Mouse (Mus musculus) stomach, postnatal 0 days (tissue): ENCODE measurements around the gene Taok3. TPM values are rescaled to one million over a fixed set of nuclear protein-coding genes. Genes with fewer than 3 reads are reported as not detected.

Experiments
- ATAC-seq: fragments of 200-750 bp; cut with Nextera tagmentation; 2 replicates; pipeline ENCODE4 v1.8.0; 2017; ENCODE audit not compliant: low FRiP score, low TSS enrichment
- DNase-seq: peaks from one replicate; pipeline ENCODE4 v3.0.0-alpha.2; 2016; ENCODE audit warnings: low spot score
- H3K27ac ChIP-seq: fragments of 300-500 bp; sonication (generic); replicated peaks from 2 replicates; pipeline ENCODE4 v1.5.1; 2014; ENCODE audit warnings: mild to moderate bottlenecking, control low read depth
- H3K27me3 ChIP-seq: fragments of 300-500 bp; sonication (generic); 2 replicates; pipeline ENCODE4 v1.6.1; 2014; ENCODE audit warnings: low read length; ENCODE audit not compliant: control insufficient read depth, insufficient read depth
- H3K36me3 ChIP-seq: fragments of 300-500 bp; sonication (generic); 2 replicates; pipeline ENCODE4 v1.6.1; 2014; ENCODE audit warnings: low read length, mixed read lengths; ENCODE audit not compliant: control insufficient read depth, insufficient read depth
- H3K4me1 ChIP-seq: fragments of 300-500 bp; sonication (generic); replicated peaks from 2 replicates; pipeline ENCODE4 v1.6.1; 2014; ENCODE audit warnings: antibody characterized with exemption; ENCODE audit not compliant: control insufficient read depth, insufficient read depth
- H3K4me2 ChIP-seq: fragments of 300-500 bp; sonication (generic); replicated peaks from 2 replicates; pipeline ENCODE4 v1.6.1; 2014; ENCODE audit warnings: low read depth, mild to moderate bottlenecking, control low read depth, moderate library complexity
- H3K4me3 ChIP-seq: fragments of 300-500 bp; sonication (generic); 2 replicates; pipeline ENCODE4 v1.5.1; 2014; ENCODE audit warnings: low read depth, low read length, control low read depth
- H3K9ac ChIP-seq: fragments of 300-500 bp; sonication (generic); 2 replicates; pipeline ENCODE4 v1.6.1; 2014; ENCODE audit warnings: mild to moderate bottlenecking, low read length, control low read depth, mixed read lengths
- H3K9me3 ChIP-seq: fragments of 300-500 bp; sonication (generic); 2 replicates; pipeline ENCODE4 v1.6.1; 2016; ENCODE audit warnings: low read length; ENCODE audit not compliant: control insufficient read depth
- CTCF ChIP-seq: IDR thresholded peaks from 2 replicates; pipeline ENCODE4 v1.5.1; 2016; ENCODE audit warnings: antibody characterized with exemption, low read depth, mild to moderate bottlenecking, moderate library complexity
- EP300 ChIP-seq: optimal IDR thresholded peaks from 2 replicates; pipeline ENCODE3; 2016; ENCODE audit warnings: antibody characterized with exemption
- WGBS: fragments of 180-500 bp; shearing (Covaris S2); extraction: QIAGEN DNeasy Blood & Tissue Kit; methylation state at CpG from one replicate; pipeline ENCODE4 v1.1.7; 2014; 5-methylcytosine and 5-hydroxymethylcytosine counted together
- polyA plus RNA-seq: library from polyadenylated mRNA; unstranded; fragments of >200 nt; fragmentation: Nextera tagmentation; extraction: Ambion mirVana; gene quantifications from 2 replicates; pipeline ENCODE4 v1.2.1, GENCODE M21; 2015

Gene Taok3
- polyA plus RNA-seq, 1 experiment from 2014 or later, result 24.2 TPM

GRCm38 (mm10) chr5:117159326-117159725 lies 39.4 kb downstream of the Taok3 start:
- Histone ChIP-seq H3K27me3 (no peaks in the 10 kb centered on the region), H3K4me2 (no peak overlapping the region), H3K4me3 (no peak overlapping the region), H3K4me1 (no peaks in the 10 kb centered on the region; the same call in 1 of the 2 replicates), H3K36me3 (no peaks in the 10 kb centered on the region), H3K27ac (peak overlapping the region; percentile 78), H3K9ac (no peak overlapping the region), H3K9me3 (no peaks in the 10 kb centered on the region)
- TF ChIP-seq CTCF, result no peak
- TF ChIP-seq EP300, result no peak
- no peak for ATAC-seq
- DNase-seq, result no peak
- 46% methylated on average over 8 of the region's 8 CpGs for WGBS

DNA sequence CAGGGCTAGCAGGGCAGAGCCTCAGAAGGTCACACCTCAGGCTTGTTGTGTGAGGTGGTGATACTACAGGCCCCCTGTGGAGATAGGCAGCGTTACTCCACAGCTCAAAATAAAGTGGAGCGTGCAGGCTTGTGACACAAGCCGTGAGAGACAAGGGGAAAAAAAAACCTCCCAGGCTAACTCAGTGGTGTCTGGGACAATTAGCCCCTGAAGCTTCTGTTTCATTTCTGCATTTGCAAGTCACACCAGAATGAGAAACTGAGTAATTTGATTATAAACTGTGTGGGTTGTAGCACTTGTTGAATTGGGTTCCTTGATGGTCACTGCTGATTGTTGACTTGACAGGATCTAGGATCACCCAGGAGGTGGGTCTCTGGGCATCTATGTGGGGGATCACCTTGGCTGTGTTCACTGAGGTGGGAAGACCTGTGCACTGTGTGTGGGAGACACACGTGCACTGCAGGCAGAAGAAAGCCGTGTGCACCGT lies 39.9 kb downstream of the Taok3 start:
- Histone ChIP-seq H3K4me2 (no peak overlapping the region), H3K27ac (peak overlapping the region; percentile 78), H3K4me3 (no peak overlapping the region), H3K36me3 (no peaks in the 10 kb centered on the region), H3K4me1 (no peaks in the 10 kb centered on the region; the same call in 1 of the 2 replicates), H3K27me3 (no peaks in the 10 kb centered on the region), H3K9ac (no peak overlapping the region), H3K9me3 (no peaks in the 10 kb centered on the region)
- DNase-seq, result no peak
- 53% methylated on average over 6 of the region's 6 CpGs for WGBS
- TF ChIP-seq CTCF, result no peak
- no peak for TF ChIP-seq EP300
- ATAC-seq, result no peak

DNA sequence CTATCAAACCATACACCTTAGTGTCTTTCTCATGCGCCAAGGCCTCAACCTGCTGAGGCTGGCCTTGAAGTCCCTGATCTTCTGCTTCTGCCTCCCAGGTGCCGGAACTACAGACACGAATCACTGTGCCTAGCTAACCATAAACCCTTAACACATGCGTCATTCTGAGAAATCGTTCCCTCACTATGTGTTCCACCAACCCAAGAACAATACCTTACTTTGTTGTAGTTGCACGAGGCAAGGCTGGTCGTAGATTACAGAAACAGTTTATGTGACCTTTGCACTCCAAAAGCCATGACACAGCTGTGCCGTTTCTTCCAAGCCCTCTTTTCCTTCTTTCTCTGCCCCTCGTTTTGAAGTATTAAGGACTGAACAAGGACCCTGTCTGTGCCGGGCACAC lies 40.6 kb downstream of the Taok3 start:
- no peak overlapping the region for H3K9ac ChIP-seq
- 38% methylated on average over 10 of the region's 10 CpGs for WGBS
- H3K27ac ChIP-seq, result peak overlapping the region; percentile 79
- TF ChIP-seq EP300 (no peak), CTCF (no peak)
- DNase-seq (peak; percentile 44), ATAC-seq (peak; percentile 84)
- H3K4me3 ChIP-seq, result no peak overlapping the region
- no peaks in the 10 kb centered on the region for H3K27me3 ChIP-seq
- H3K9me3 ChIP-seq, result no peaks in the 10 kb centered on the region
- no peak overlapping the region for H3K4me2 ChIP-seq
- H3K4me1 ChIP-seq, result no peaks in the 10 kb centered on the region; the same call in 1 of the 2 replicates
- H3K36me3 ChIP-seq, result no peaks in the 10 kb centered on the region

DNA sequence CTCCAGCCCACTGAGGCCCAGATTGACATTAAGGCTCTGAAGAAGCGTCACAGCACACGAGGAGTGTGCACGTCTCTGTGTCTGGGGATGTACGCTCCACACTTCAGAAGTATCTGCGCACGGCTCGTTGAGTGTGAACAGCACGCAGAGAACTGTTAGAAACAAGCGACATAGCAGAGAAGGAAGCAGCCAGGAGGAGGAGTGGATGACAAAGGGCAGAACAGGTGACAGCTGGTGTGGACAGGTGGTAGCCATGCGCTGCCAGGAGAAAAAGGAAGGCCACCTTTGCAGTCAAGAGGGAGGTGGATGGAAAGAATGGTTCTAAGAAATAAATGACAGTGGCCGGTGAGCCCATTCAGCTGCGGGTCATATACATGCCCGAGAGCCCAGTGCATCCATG lies 43.9 kb downstream of the Taok3 start:
- no peak for ATAC-seq
- TF ChIP-seq EP300 (no peak), CTCF (no peak)

GRCm38 (mm10) chr5:117164516-117164915 lies 44.6 kb downstream of the Taok3 start:
- WGBS, result 81% methylated on average over 5 of the region's 5 CpGs
- Histone ChIP-seq H3K36me3 (no peaks in the 10 kb centered on the region), H3K27ac (no peak overlapping the region), H3K9me3 (no peaks in the 10 kb centered on the region), H3K9ac (no peak overlapping the region), H3K27me3 (no peaks in the 10 kb centered on the region), H3K4me1 (no peaks in the 10 kb centered on the region), H3K4me2 (no peak overlapping the region), H3K4me3 (no peak overlapping the region)
- DNase-seq (no peak), ATAC-seq (no peak)
- TF ChIP-seq EP300 (no peak), CTCF (no peak)

More for the DNA sequence above, 43.9 kb downstream of the Taok3 start:
- WGBS, result 94% methylated on average over 13 of the region's 13 CpGs
- no peak overlapping the region for H3K9ac ChIP-seq
- no peak for DNase-seq
- H3K4me2 ChIP-seq, result no peak overlapping the region
- no peaks in the 10 kb centered on the region for H3K36me3 ChIP-seq
- H3K4me3 ChIP-seq, result no peak overlapping the region
- H3K4me1 ChIP-seq, result no peaks in the 10 kb centered on the region
- H3K27me3 ChIP-seq, result no peaks in the 10 kb centered on the region
- H3K27ac ChIP-seq, result no peak overlapping the region
- H3K9me3 ChIP-seq, result no peaks in the 10 kb centered on the region

DNA sequence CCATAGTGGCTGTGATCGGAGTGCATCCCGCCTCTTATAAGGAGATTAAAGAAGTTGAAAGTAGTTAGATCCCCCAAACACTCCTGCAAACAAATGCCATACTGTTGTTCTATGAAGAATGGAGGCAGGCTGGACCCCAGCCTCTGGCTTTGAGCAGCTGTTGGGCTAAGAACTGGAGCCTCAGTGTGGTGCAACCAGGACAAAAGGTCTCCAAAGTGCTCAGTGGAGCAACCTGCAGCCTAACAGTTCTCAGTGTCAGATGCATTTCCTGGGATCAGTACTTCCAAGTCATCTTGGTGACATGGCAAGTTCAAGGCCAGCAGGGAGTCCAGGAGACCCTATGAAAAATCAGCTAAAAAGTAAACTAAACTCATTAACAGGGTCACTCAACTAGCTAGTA lies 45.0 kb downstream of the Taok3 start:
- ATAC-seq (no peak), DNase-seq (no peak)
- H3K4me1 ChIP-seq, result no peaks in the 10 kb centered on the region
- H3K9ac ChIP-seq, result no peak overlapping the region
- no peak overlapping the region for H3K4me2 ChIP-seq
- no peaks in the 10 kb centered on the region for H3K36me3 ChIP-seq
- H3K27me3 ChIP-seq, result no peaks in the 10 kb centered on the region
- 89% methylated on average over 2 of the region's 2 CpGs for WGBS
- TF ChIP-seq CTCF, result no peak
- no peak for TF ChIP-seq EP300
- H3K9me3 ChIP-seq, result no peaks in the 10 kb centered on the region
- no peak overlapping the region for H3K27ac ChIP-seq
- H3K4me3 ChIP-seq, result no peak overlapping the region
